Mouse (Mus musculus) MEL (cell line): ENCODE results near the gene Lrrc26. TPM values are rescaled to one million over a fixed set of nuclear protein-coding genes. Genes with fewer than 3 reads are reported as not detected.

Experiments used
- DNase-seq: peaks from one replicate; pipeline ENCODE4 v3.0.0; 2011; ENCODE audit warnings: low read depth, low spot score
- H3K27ac ChIP-seq: 2 replicates; pipeline ENCODE4 v1.5.1; 2012; ENCODE audit warnings: low read depth, mild to moderate bottlenecking, control low read depth, low read length, moderate library complexity; ENCODE audit not compliant: control insufficient read depth
- H3K27me3 ChIP-seq, 2 experiments: fragments of 150-350 bp in 1 of 2; sonication (generic) in 1 of 2; 2 replicates each; pipeline ENCODE4 v1.6.1; 2012; ENCODE audit warnings: low read length in 2 of 2, mild to moderate bottlenecking in 2 of 2, improper control_type of control experiment in 1 of 2, moderate library complexity in 1 of 2; ENCODE audit not compliant: insufficient read depth in 2 of 2, control insufficient read depth in 1 of 2
- H3K36me3 ChIP-seq, 2 experiments: 2 replicates each; pipeline ENCODE4 v1.6.1; 2012 to 2014; ENCODE audit warnings: low read length in 2 of 2, improper control_type of control experiment in 1 of 2, inconsistent platforms in 1 of 2, mild to moderate bottlenecking in 1 of 2; ENCODE audit not compliant: insufficient read depth in 2 of 2, control insufficient read depth in 1 of 2
- H3K4me1 ChIP-seq, 2 experiments: fragments of 150-350 bp in 1 of 2; sonication (generic) in 1 of 2; 2 replicates each; pipeline ENCODE4 v1.6.1; 2012; ENCODE audit warnings: low read length in 2 of 2, improper control_type of control experiment in 1 of 2, mild to moderate bottlenecking in 1 of 2; ENCODE audit not compliant: insufficient read depth in 2 of 2, control insufficient read depth in 1 of 2
- H3K4me3 ChIP-seq, 2 experiments: fragments of 150-350 bp in 1 of 2; sonication (generic) in 1 of 2; 2 replicates each; pipeline ENCODE4 v1.5.1; 2012; ENCODE audit warnings: low read depth in 2 of 2, low read length in 2 of 2, mild to moderate bottlenecking in 2 of 2, moderate library complexity in 2 of 2, control low read depth in 1 of 2, improper control_type of control experiment in 1 of 2; ENCODE audit not compliant: control insufficient read depth in 1 of 2, insufficient read depth in 1 of 2
- H3K79me2 ChIP-seq: 2 replicates; pipeline ENCODE4 v1.6.1; 2012; ENCODE audit warnings: mild to moderate bottlenecking, low read length, moderate library complexity; ENCODE audit not compliant: control insufficient read depth, poor library complexity, insufficient read depth
- H3K9ac ChIP-seq: 2 replicates; pipeline ENCODE4 v1.6.1; 2012; ENCODE audit warnings: low read depth, mild to moderate bottlenecking, control low read depth, low read length, moderate library complexity; ENCODE audit not compliant: control insufficient read depth, poor library complexity, severe bottlenecking
- H3K9me3 ChIP-seq: fragments of 150-350 bp; sonication (generic); replicated peaks from 2 replicates; pipeline ENCODE4 v1.6.1; 2012; ENCODE audit warnings: mild to moderate bottlenecking, low read length, improper control_type of control experiment, moderate library complexity; ENCODE audit not compliant: insufficient read depth
- CTCF ChIP-seq, 3 experiments: IDR thresholded peaks in 2 of 3; conservative IDR thresholded peaks in 1 of 3; 2 replicates each; pipeline ENCODE4 v1.5.1; 2011 to 2012; ENCODE audit warnings: low read length in 3 of 3, low read depth in 2 of 3, mild to moderate bottlenecking in 2 of 3, improper control_type of control experiment in 1 of 3, inconsistent platforms in 1 of 3, mixed read lengths in 1 of 3, moderate library complexity in 1 of 3; ENCODE audit not compliant: control insufficient read depth in 1 of 3, insufficient read depth in 1 of 3, poor library complexity in 1 of 3, severe bottlenecking in 1 of 3
- ELF1 ChIP-seq: IDR thresholded peaks from 2 replicates; pipeline ENCODE4 v1.6.1; 2014; ENCODE audit warnings: low read depth, mild to moderate bottlenecking, inconsistent platforms, low read length, improper control_type of control experiment, moderate library complexity
- EP300 ChIP-seq, 2 experiments: IDR thresholded peaks; 2 replicates each; pipeline ENCODE4 v1.6.1; 2011; ENCODE audit warnings: improper control_type of control experiment in 2 of 2, low read length in 2 of 2, low read depth in 1 of 2, mild to moderate bottlenecking in 1 of 2
- GATA1 ChIP-seq: IDR thresholded peaks from 2 replicates; pipeline ENCODE4 v1.6.1; 2011; ENCODE audit warnings: low read depth, low read length, improper control_type of control experiment
- HCFC1 ChIP-seq: IDR thresholded peaks from 2 replicates; pipeline ENCODE4 v1.6.1; 2012; ENCODE audit warnings: low read depth, mild to moderate bottlenecking, inconsistent platforms, low read length, improper control_type of control experiment, moderate library complexity
- MAFK ChIP-seq: IDR thresholded peaks from 2 replicates; pipeline ENCODE4 v1.6.1; 2011; ENCODE audit warnings: low read depth, mild to moderate bottlenecking, low read length, improper control_type of control experiment, borderline replicate concordance
- MAZ ChIP-seq: IDR thresholded peaks from 2 replicates; pipeline ENCODE4 v1.6.1; 2012; ENCODE audit warnings: low read depth, mild to moderate bottlenecking, inconsistent platforms, low read length, improper control_type of control experiment
- MXI1 ChIP-seq: IDR thresholded peaks from 2 replicates; pipeline ENCODE4 v1.6.1; 2011; ENCODE audit warnings: mild to moderate bottlenecking, low read depth, low read length, improper control_type of control experiment
- MYC ChIP-seq: IDR thresholded peaks from 2 replicates; pipeline ENCODE4 v1.6.1; 2011; ENCODE audit warnings: low read depth, mild to moderate bottlenecking, low read length, improper control_type of control experiment, moderate library complexity
- POLR2AphosphoS5 ChIP-seq: IDR thresholded peaks from 2 replicates; pipeline ENCODE4 v1.6.1; 2012; ENCODE audit warnings: low read depth, borderline replicate concordance, mild to moderate bottlenecking, inconsistent platforms, low read length, moderate library complexity, mixed read lengths
- RAD21 ChIP-seq: IDR thresholded peaks from 2 replicates; pipeline ENCODE4 v1.6.1; 2011; ENCODE audit warnings: mild to moderate bottlenecking, low read depth, low read length, improper control_type of control experiment
- SMC3 ChIP-seq: IDR thresholded peaks from 2 replicates; pipeline ENCODE4 v1.6.1; 2011; ENCODE audit warnings: low read depth, low read length, improper control_type of control experiment
- TCF12 ChIP-seq: IDR thresholded peaks from 2 replicates; pipeline ENCODE4 v1.6.1; 2014; ENCODE audit warnings: low read depth, mild to moderate bottlenecking, inconsistent platforms, low read length, improper control_type of control experiment, moderate library complexity
- UBTF ChIP-seq: IDR thresholded peaks from 2 replicates; pipeline ENCODE4 v1.6.1; 2012; ENCODE audit warnings: low read depth, mild to moderate bottlenecking, inconsistent platforms, low read length, improper control_type of control experiment, moderate library complexity, borderline replicate concordance; ENCODE audit not compliant: insufficient read depth
- USF2 ChIP-seq, 2 experiments: IDR thresholded peaks; 2 replicates each; pipeline ENCODE4 v1.6.1; 2011 to 2012; ENCODE audit warnings: improper control_type of control experiment in 2 of 2, low read length in 2 of 2, borderline replicate concordance in 1 of 2, inconsistent platforms in 1 of 2, low read depth in 1 of 2, mild to moderate bottlenecking in 1 of 2; ENCODE audit not compliant: insufficient read depth in 1 of 2
- ZC3H11A ChIP-seq: IDR thresholded peaks from 2 replicates; pipeline ENCODE4 v1.6.1; 2012; ENCODE audit warnings: low read depth, mild to moderate bottlenecking, inconsistent platforms, low read length, improper control_type of control experiment
- polyA plus RNA-seq, 2 experiments: library from polyadenylated mRNA; stranded (reverse) in 1 of 2; unstranded in 1 of 2; fragments of >175 nt in 1 of 2; fragments of >200 nt in 1 of 2; gene quantifications; 2 replicates each; pipeline versions ENCODE4 v1.2.1 to v1.2.4; 2012; ENCODE audit warnings: low replicate concordance in 2 of 2, low read depth in 1 of 2; ENCODE audit not compliant: insufficient read length in 2 of 2, insufficient read depth in 1 of 2, missing spikeins in 1 of 2
- total RNA-seq: library from RNA; depleted of rRNA; stranded (reverse); fragments of 300-350 nt; gene quantifications from 2 replicates; pipeline ENCODE4 v1.2.3, GENCODE M21; 2012

Gene Lrrc26
- total and polyA plus RNA-seq, 3 experiments = not detected

GRCm38 (mm10) chr2:25291184-25292053, 1.7 kb downstream of the Lrrc26 start:
- Histone ChIP-seq H3K9me3 (no peaks in the 10 kb centered on the region), H3K27me3 (no peaks in the 10 kb centered on the region), H3K79me2 (no peaks in the 10 kb centered on the region), H3K4me1 (peaks cover 7 to 27% of the 10 kb centered on the region in 2 experiments), H3K9ac (no peak overlapping the region), H3K4me3 (no peak overlapping the region), H3K36me3 (peaks cover 0 to 6% of the 10 kb centered on the region in 2 experiments; a peak in 2 of 4 replicates), H3K27ac (no peak overlapping the region)
- TF ChIP-seq USF2 (IDR thresholded peaks at IDR 0.05; ENCODE audit: borderline replicate concordance in 1 of 2, insufficient read depth in 1 of 2, low read depth in 1 of 2, low read length in 2 of 2) = no peak
- no peak for TF ChIP-seq MAFK
- TF ChIP-seq EP300 (IDR thresholded peaks at IDR 0.05; ENCODE audit: low read depth in 1 of 2, low read length in 2 of 2) = no peak
- TF ChIP-seq CTCF (IDR thresholded peaks at IDR 0.05 in 2 of 3, conservative IDR thresholded peaks at IDR 0.05 in 1 of 3; ENCODE audit: control insufficient read depth in 1 of 3, insufficient read depth in 1 of 3, low read depth in 2 of 3, low read length in 3 of 3, poor library complexity in 1 of 3, severe bottlenecking in 1 of 3) = peak in 2 of 3 experiments; percentile 17 to 25; a peak in 1 of 6 replicates
- TF ChIP-seq RAD21 = peak; percentile 2; the same call in 1 of the 2 replicates
- no peak for TF ChIP-seq ZC3H11A
- TF ChIP-seq MXI1 = no peak
- no peak for TF ChIP-seq ELF1
- TF ChIP-seq MYC = no peak
- no peak for TF ChIP-seq POLR2AphosphoS5
- no peak for TF ChIP-seq HCFC1
- no peak for DNase-seq

GRCm38 (mm10) chr2:25292054-25292544, 2.4 kb downstream of the Lrrc26 start:
- no peaks in the 10 kb centered on the region for H3K79me2 ChIP-seq
- H3K4me1 ChIP-seq = peaks cover 4 to 21% of the 10 kb centered on the region in 2 experiments
- peaks cover 0 to 4% of the 10 kb centered on the region in 2 experiments; a peak in 1 of 4 replicates for H3K27me3 ChIP-seq
- TF ChIP-seq UBTF = no peak
- TF ChIP-seq RAD21 = no peak
- TF ChIP-seq MXI1 = no peak
- no peak for TF ChIP-seq GATA1
- no peak for TF ChIP-seq ELF1
- TF ChIP-seq SMC3 = no peak
- TF ChIP-seq MAZ = no peak
- no peak for TF ChIP-seq TCF12
- TF ChIP-seq, all 39 proteins: peak for 0
- Histone ChIP-seq H3K27ac (no peak overlapping the region), H3K36me3 (no peaks in the 10 kb centered on the region; a peak in 2 of 4 replicates), H3K9ac (no peak overlapping the region), H3K9me3 (no peaks in the 10 kb centered on the region), H3K4me3 (no peak overlapping the region)
- no peak for DNase-seq
